Mouse (Mus musculus) adrenal gland, adult 18-20 months (tissue): ENCODE results near the gene Gm20696. TPM values are rescaled to one million over a fixed set of nuclear protein-coding genes. Genes with fewer than 3 reads are reported as not detected.
A peak's percentile ranks its signal among the peaks of the same experiment; 100 is the strongest.

ENCODE experiments used
- DNase-seq, 2 experiments: peaks; one replicate each; pipeline ENCODE4 v3.0.0; 2021 to 2022; ENCODE audit warnings: low spot score in 2 of 2
- total RNA-seq, 2 experiments: library from RNA; stranded (reverse); gene quantifications; 1 replicate in 1 of 2; 2 replicates in 1 of 2; pipeline ENCODE4 v1.2.3; 2021

The Gm20696 gene
- total RNA-seq, 2 experiments from 2014 or later: 2.5 to 3.0 TPM

- DNase-seq: no peak
Observed at GRCm38 (mm10) chr6:99489900-99490648, 176.5 kb downstream of the Gm20696 start.

- DNase-seq: no peak
Observed at GRCm38 (mm10) chr6:99489423-99489822, 177.2 kb downstream of the Gm20696 start.

- DNase-seq: no peak
Observed at GRCm38 (mm10) chr6:99485884-99486640, 180.5 kb downstream of the Gm20696 start.

- DNase-seq: peak; percentile 43
Observed at GRCm38 (mm10) chr6:99485217-99485883, 181.2 kb downstream of the Gm20696 start.

- no peak for DNase-seq
Observed at GRCm38 (mm10) chr6:99484884-99485216, 181.7 kb downstream of the Gm20696 start.

GRCm38 (mm10) chr6:99484197-99484725 lies 182.3 kb downstream of the Gm20696 start:
- no peak for DNase-seq

- DNase-seq: no peak
Observed at GRCm38 (mm10) chr6:99483556-99483955, 183.0 kb downstream of the Gm20696 start.

GRCm38 (mm10) chr6:99481568-99481967 lies 185.0 kb downstream of the Gm20696 start:
- no peak for DNase-seq

GRCm38 (mm10) chr6:99478873-99479650 lies 187.5 kb downstream of the Gm20696 start:
- DNase-seq: no peak

GRCm38 (mm10) chr6:99475040-99475439 lies 191.6 kb downstream of the Gm20696 start:
- DNase-seq: no peak

- DNase-seq: no peak
Observed at GRCm38 (mm10) chr6:99470906-99471305, 195.7 kb downstream of the Gm20696 start.

- DNase-seq: no peak
Observed at GRCm38 (mm10) chr6:99469134-99469834, 197.3 kb downstream of the Gm20696 start.

- no peak for DNase-seq
Observed at GRCm38 (mm10) chr6:99467831-99468230, 198.8 kb downstream of the Gm20696 start.

GRCm38 (mm10) chr6:99467109-99467508 lies 199.5 kb downstream of the Gm20696 start:
- DNase-seq: no peak

GRCm38 (mm10) chr6:99466354-99466753 lies 200.2 kb downstream of the Gm20696 start:
- DNase-seq: no peak

- no peak for DNase-seq
Observed at GRCm38 (mm10) chr6:99464449-99464848, 202.1 kb downstream of the Gm20696 start.

- DNase-seq: no peak
Observed at GRCm38 (mm10) chr6:99463906-99464305, 202.7 kb downstream of the Gm20696 start.

GRCm38 (mm10) chr6:99458775-99459174 lies 207.8 kb downstream of the Gm20696 start:
- no peak for DNase-seq

- DNase-seq: no peak
Observed at GRCm38 (mm10) chr6:99453763-99454520, 212.7 kb downstream of the Gm20696 start.
